Mouse (Mus musculus) embryonic facial prominence, embryonic 13.5 days (tissue): ENCODE results near the gene Gm20547. TPM values are rescaled to one million over a fixed set of nuclear protein-coding genes. Genes with fewer than 3 reads are reported as not detected.
"Not testable (repeated sequence)": the region's sequence is repeated elsewhere in the genome, so short reads cannot be mapped to it uniquely, and the experiment has no call there.

ENCODE experiments used
- ATAC-seq: fragments of 200-750 bp; cut with Nextera tagmentation; 2 replicates; pipeline ENCODE4 v1.8.0; 2017; ENCODE audit warnings: low read depth; ENCODE audit not compliant: insufficient number of reproducible peaks, insufficient read depth, low FRiP score, low TSS enrichment
- H3K27ac ChIP-seq: fragments of 300-500 bp; sonication (generic); 2 replicates; pipeline ENCODE4 v1.5.1; 2015; ENCODE audit warnings: moderate library complexity, mild to moderate bottlenecking, inconsistent platforms
- H3K27me3 ChIP-seq: fragments of 300-500 bp; sonication (generic); 2 replicates; pipeline ENCODE4 v1.6.1; 2015; ENCODE audit warnings: mild to moderate bottlenecking, inconsistent platforms
- H3K36me3 ChIP-seq: fragments of 300-500 bp; sonication (generic); 2 replicates; pipeline ENCODE4 v1.6.1; 2015; ENCODE audit warnings: mild to moderate bottlenecking, inconsistent platforms
- H3K4me1 ChIP-seq: fragments of 300-500 bp; sonication (generic); 2 replicates; pipeline ENCODE4 v1.6.1; 2015; ENCODE audit warnings: inconsistent platforms
- H3K4me2 ChIP-seq: fragments of 300-500 bp; sonication (generic); 2 replicates; pipeline ENCODE4 v1.6.1; 2015; ENCODE audit warnings: moderate library complexity, mild to moderate bottlenecking, inconsistent platforms
- H3K4me3 ChIP-seq: fragments of 300-500 bp; sonication (generic); 2 replicates; pipeline ENCODE4 v1.5.1; 2015; ENCODE audit warnings: mild to moderate bottlenecking, inconsistent platforms
- H3K9ac ChIP-seq: fragments of 300-500 bp; sonication (generic); 2 replicates; pipeline ENCODE4 v1.6.1; 2015; ENCODE audit warnings: mild to moderate bottlenecking, inconsistent platforms
- H3K9me3 ChIP-seq: fragments of 300-500 bp; sonication (generic); 2 replicates; pipeline ENCODE4 v1.6.1; 2016; ENCODE audit warnings: inconsistent platforms
- WGBS: fragments of 180-500 bp; shearing (Covaris S2); methylation state at CpG from one replicate; pipeline ENCODE4 v1.1.7; 2015; ENCODE audit warnings: mixed read lengths; 5-methylcytosine and 5-hydroxymethylcytosine counted together
- polyA plus RNA-seq: library from polyadenylated mRNA; unstranded; fragments of >200 nt; fragmentation: Nextera tagmentation; extraction: Ambion mirVana; gene quantifications from 2 replicates; pipeline ENCODE4 v1.2.1, GENCODE M21; 2015

The Gm20547 gene
- polyA plus RNA-seq, 1 experiment from 2014 or later, result not detected

DNA sequence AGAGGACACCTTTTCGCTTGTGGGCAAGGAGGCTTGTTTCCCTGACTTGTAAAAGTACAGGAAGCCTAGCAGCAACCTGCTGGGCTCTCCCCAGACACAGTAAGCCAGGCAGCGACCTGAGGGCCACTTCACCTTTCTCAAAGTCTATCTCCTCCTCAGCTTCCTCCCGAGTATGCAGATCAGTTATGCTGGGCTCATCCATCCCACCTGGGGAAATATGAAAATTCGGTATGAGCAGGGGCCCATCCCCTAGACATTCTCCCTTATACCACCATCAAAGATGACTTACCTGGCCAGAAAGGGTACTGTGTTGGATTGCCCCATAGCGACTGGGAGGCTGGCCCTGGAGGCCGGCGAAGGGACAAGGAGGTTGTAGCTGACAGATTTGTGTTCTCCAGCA lies 34.2 kb downstream of the Gm20547 start:
- peaks cover 25% of the 10 kb centered on the region for H3K4me1 ChIP-seq
- H3K4me3 ChIP-seq, result no peak overlapping the region
- 91% methylated on average over 7 of the region's 7 CpGs for WGBS
- no peaks in the 10 kb centered on the region for H3K9me3 ChIP-seq
- peaks cover 60% of the 10 kb centered on the region for H3K36me3 ChIP-seq
- H3K27ac ChIP-seq, result no peak overlapping the region
- H3K4me2 ChIP-seq, result no peak overlapping the region
- no peaks in the 10 kb centered on the region for H3K27me3 ChIP-seq
- ATAC-seq, result no peak
- H3K9ac ChIP-seq, result no peak overlapping the region

DNA sequence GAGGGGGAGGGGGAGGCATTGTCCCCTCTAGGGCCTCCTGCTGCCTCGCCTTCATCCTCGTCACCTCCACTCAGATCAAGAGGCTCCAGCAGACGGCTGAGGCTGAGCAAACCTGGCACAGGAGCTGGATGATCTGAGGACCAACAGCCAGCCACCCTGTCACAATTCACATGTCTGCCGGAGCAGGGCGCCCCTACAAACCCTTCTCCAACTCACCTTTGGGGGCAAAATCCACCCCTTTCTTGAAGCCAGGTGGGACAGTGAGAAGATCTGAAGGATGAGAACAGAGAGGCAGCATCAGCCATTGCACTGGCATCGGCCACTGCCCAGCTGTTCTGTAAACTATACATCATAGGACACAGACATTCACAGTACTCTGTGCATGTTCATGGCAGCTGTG lies 34.6 kb downstream of the Gm20547 start:
- H3K36me3 ChIP-seq, result peaks cover 60% of the 10 kb centered on the region
- no peak overlapping the region for H3K4me2 ChIP-seq
- no peaks in the 10 kb centered on the region for H3K9me3 ChIP-seq
- no peak overlapping the region for H3K9ac ChIP-seq
- WGBS, result 89% methylated on average over 6 of the region's 6 CpGs
- no peak overlapping the region for H3K4me3 ChIP-seq
- ATAC-seq, result no peak
- H3K4me1 ChIP-seq, result peaks cover 24% of the 10 kb centered on the region
- no peak overlapping the region for H3K27ac ChIP-seq
- H3K27me3 ChIP-seq, result no peaks in the 10 kb centered on the region

DNA sequence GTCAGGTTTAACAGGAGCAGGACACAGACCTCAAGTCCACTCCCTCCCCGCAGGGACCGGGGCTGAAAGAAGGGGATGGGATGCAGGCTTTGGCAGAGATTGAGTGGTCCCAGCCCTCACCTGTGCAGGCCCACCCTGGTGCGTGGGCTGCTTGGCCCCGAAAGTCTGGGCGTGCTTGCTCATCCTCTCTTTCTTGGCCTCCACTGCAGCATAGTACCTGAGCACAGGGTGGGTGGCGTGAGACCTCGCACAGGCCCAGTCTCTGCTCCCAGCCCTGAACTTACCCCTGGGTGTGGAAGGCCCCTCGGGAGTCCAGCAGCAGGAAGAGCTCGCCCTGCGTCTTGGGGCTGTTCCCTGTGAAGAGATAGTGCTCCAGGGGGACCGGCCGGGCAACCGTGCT lies 37.0 kb downstream of the Gm20547 start:
- 93% methylated on average over 13 of the region's 13 CpGs for WGBS
- H3K4me3 ChIP-seq, result no peak overlapping the region
- no peaks in the 10 kb centered on the region for H3K27me3 ChIP-seq
- no peak overlapping the region for H3K4me2 ChIP-seq
- H3K9ac ChIP-seq, result no peak overlapping the region
- no peak overlapping the region for H3K27ac ChIP-seq
- H3K36me3 ChIP-seq, result peaks cover 82% of the 10 kb centered on the region
- ATAC-seq, result no peak
- H3K9me3 ChIP-seq, result no peaks in the 10 kb centered on the region
- peaks cover 7% of the 10 kb centered on the region for H3K4me1 ChIP-seq

GRCm38 (mm10) chr17:34840736-34841307 lies 41.0 kb downstream of the Gm20547 start:
- no peak overlapping the region for H3K27ac ChIP-seq
- H3K9me3 ChIP-seq, result no peaks in the 10 kb centered on the region
- no peak overlapping the region for H3K9ac ChIP-seq
- H3K4me1 ChIP-seq, result peaks cover 18% of the 10 kb centered on the region
- no peak overlapping the region for H3K4me3 ChIP-seq
- H3K36me3 ChIP-seq, result peaks cover 71% of the 10 kb centered on the region
- ATAC-seq, result no peak
- 79% methylated on average over 6 of the region's 6 CpGs for WGBS
- H3K4me2 ChIP-seq, result no peak overlapping the region
- H3K27me3 ChIP-seq, result no peaks in the 10 kb centered on the region

DNA sequence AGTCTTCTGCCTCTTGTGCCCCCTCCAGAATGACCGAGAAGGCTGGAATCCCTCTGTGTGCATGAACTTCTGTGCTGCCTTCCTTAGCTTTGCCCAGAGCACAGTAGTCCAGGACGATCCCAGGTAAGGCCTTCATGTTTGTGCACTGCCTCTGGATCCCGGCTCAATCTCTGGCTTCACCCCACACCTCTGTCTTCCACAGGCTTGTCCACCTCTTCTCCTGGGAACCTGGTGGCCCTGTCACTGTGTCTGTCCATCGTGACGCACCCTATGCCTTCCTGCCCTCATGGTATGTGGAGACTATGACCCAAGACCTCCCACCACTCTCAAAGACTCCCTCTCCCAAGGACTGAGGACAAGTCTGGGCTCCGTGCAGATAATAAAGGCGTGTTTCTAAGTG lies 43.1 kb downstream of the Gm20547 start:
- Histone ChIP-seq H3K9me3 (no peaks in the 10 kb centered on the region), H3K9ac (peak overlapping the region; percentile 27; the same call in 1 of the 2 replicates), H3K36me3 (peaks cover 54% of the 10 kb centered on the region), H3K27me3 (no peaks in the 10 kb centered on the region), H3K4me1 (peaks cover 22% of the 10 kb centered on the region), H3K4me3 (no peak overlapping the region), H3K27ac (no peak overlapping the region), H3K4me2 (no peak overlapping the region)
- ATAC-seq, result no peak
- 89% methylated on average over 7 of the region's 7 CpGs for WGBS

DNA sequence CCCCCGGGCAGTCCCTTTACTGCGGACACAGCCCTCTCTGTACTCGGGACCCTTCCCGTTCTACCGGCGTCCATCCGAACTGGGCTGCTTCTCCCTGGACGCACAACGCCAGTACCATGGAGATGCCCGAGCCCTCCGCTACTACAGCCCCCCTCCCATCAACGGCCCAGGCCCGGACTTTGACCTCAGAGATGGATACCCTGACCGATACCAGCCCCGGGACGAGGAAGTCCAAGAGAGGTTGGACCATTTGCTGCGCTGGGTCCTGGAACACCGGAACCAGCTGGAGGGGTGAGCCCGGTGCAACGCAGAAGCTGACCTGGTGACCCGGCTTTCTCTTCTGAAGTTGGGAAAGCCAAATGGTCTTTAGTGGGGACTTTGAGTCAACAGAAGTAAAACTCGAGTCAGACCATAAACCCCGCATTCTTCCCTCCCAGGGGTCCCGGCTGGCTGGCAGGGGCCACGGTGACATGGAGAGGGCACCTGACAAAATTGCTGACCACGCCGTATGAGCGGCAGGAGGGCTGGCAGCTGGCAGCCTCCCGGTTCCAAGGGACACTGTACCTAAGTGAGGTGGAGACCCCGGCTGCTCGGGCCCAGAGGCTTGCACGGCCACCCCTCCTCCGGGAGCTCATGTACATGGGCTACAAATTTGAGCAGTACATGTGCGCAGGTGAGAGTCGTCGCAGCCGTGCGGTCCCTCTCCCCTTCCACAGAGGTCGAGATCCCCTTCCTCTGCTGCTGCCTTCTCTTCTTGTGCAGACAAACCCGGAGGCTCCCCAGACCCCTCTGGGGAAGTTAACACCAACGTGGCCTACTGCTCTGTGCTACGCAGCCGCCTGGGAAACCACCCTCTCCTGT lies 44.1 kb downstream of the Gm20547 start:
- H3K27me3 ChIP-seq, result no peaks in the 10 kb centered on the region
- peak overlapping the region; percentile 84 for H3K4me3 ChIP-seq
- ATAC-seq, result no peak
- peak overlapping the region; percentile 92 for H3K4me2 ChIP-seq
- peak overlapping the region; percentile 85; the same call in 1 of the 2 replicates for H3K27ac ChIP-seq
- peaks cover 22% of the 10 kb centered on the region for H3K4me1 ChIP-seq
- peak overlapping the region; percentile 86 for H3K9ac ChIP-seq
- no peaks in the 10 kb centered on the region for H3K9me3 ChIP-seq
- peaks cover 56% of the 10 kb centered on the region for H3K36me3 ChIP-seq
- 39% methylated on average over 42 of the region's 43 CpGs for WGBS

DNA sequence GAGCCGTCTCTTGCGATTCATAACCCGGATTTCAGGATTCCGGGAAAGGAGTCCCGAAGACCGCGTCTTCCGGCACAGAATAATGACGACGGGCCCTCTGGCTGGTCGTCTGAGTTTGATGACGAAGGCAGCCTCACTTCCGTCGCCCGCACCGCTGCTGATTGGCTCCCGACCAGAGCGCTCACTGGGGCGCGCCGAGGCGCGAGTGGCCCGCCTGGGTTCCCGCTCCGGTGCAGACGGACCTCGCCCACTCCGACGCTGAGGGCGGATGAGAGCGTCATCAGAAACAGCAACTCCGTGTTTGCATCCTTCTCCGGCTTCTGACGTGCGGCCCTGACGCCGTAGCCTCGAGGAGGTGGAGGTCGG lies 45.0 kb downstream of the Gm20547 start, which contains the start of the genes Stk19 and Dxo:
TSS of gene Stk19 (minus strand) at position 90 of the 366 bp plus-strand sequence.
TSS of gene Dxo (plus strand) at position 164 of the 366 bp plus-strand sequence.
- peaks cover 56% of the 10 kb centered on the region for H3K36me3 ChIP-seq
- H3K4me1 ChIP-seq, result peaks cover 22% of the 10 kb centered on the region
- H3K27ac ChIP-seq, result peak within 1 kb of the TSS; percentile 85
- H3K4me3 ChIP-seq, result peak within 1 kb of the TSS; percentile 84
- peak; percentile 86 for ATAC-seq
- peak within 1 kb of the TSS; percentile 92 for H3K4me2 ChIP-seq
- no peaks in the 10 kb centered on the region for H3K9me3 ChIP-seq
- H3K27me3 ChIP-seq, result no peaks in the 10 kb centered on the region
- peak within 1 kb of the TSS; percentile 86 for H3K9ac ChIP-seq
- whole genome bisulfite sequencing, result under 1% methylated on average over 40 of the region's 40 CpGs

GRCm38 (mm10) chr17:34836155-34836855 lies 45.5 kb downstream of the Gm20547 start:
- peak overlapping the region; percentile 85; the same call in 1 of the 2 replicates for H3K27ac ChIP-seq
- ATAC-seq, result peak; percentile 21; the same call in 1 of the 2 replicates
- H3K4me3 ChIP-seq, result peak overlapping the region; percentile 84
- peaks cover 22% of the 10 kb centered on the region for H3K4me1 ChIP-seq
- 4% methylated on average over 48 of the region's 48 CpGs for WGBS
- peaks cover 55% of the 10 kb centered on the region for H3K36me3 ChIP-seq
- H3K9ac ChIP-seq, result peak overlapping the region; percentile 86
- H3K4me2 ChIP-seq, result peak overlapping the region; percentile 92
- no peaks in the 10 kb centered on the region for H3K9me3 ChIP-seq
- no peaks in the 10 kb centered on the region for H3K27me3 ChIP-seq

DNA sequence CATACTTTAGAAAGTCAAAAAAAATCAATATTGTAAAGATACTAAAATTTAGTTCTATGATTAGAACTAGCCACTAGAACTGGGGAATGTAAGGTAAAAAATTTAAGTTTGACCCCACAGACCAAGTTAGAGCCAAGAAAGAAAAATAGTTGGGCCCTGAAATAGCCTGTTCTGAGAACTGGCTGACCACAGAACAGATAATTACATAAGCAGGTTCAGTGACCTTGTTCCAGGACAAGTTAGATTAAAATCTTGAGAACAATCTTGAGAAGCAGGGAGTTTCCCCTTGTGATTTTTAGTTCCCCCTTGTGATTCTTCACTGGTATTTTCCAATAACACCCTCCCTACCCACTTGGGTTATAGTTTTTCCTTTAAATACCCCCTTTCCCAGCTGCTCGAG lies 51.1 kb downstream of the Gm20547 start:
- not testable (repeated sequence) for H3K4me3 ChIP-seq, H3K4me1 ChIP-seq, H3K27me3 ChIP-seq, ATAC-seq, H3K4me2 ChIP-seq, H3K9ac ChIP-seq, H3K9me3 ChIP-seq, H3K27ac ChIP-seq
- WGBS, result 78% methylated on average over 1 of the region's 1 CpGs
- peaks cover 69% of the 10 kb centered on the region for H3K36me3 ChIP-seq

DNA sequence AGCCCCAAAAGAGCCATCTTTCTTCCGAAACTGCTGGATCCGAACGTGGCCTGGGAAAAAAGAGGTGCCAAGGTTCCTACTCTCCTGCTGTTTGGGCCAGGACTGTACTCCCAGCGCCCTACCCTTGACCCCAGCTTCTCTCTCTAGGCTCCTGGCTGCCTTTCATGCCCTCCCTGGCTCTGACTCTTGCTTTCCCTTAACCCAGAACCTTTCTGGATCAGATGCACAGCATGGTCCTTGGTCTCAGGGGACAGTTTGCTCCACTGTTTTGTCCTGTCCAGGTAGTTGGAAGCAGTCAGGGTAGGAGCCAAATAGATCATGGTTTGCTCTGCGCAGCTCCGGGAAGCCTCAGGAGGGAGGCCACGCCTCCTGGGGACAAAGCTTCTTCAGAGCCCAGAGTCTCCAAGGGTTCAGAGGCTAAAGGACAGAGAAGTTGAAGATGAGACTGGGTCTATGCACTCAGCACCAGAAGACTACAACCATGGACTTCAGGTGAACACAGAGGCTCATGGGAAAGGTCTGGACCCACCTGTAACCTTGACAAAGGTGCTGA lies 66.9 kb downstream of the Gm20547 start:
- Histone ChIP-seq H3K9me3 (no peaks in the 10 kb centered on the region), H3K27ac (no peak overlapping the region), H3K36me3 (no peaks in the 10 kb centered on the region), H3K4me3 (no peak overlapping the region), H3K9ac (no peak overlapping the region), H3K4me2 (no peak overlapping the region), H3K27me3 (no peaks in the 10 kb centered on the region), H3K4me1 (no peaks in the 10 kb centered on the region)
- WGBS, result 77% methylated on average over 7 of the region's 7 CpGs
- no peak for ATAC-seq

DNA sequence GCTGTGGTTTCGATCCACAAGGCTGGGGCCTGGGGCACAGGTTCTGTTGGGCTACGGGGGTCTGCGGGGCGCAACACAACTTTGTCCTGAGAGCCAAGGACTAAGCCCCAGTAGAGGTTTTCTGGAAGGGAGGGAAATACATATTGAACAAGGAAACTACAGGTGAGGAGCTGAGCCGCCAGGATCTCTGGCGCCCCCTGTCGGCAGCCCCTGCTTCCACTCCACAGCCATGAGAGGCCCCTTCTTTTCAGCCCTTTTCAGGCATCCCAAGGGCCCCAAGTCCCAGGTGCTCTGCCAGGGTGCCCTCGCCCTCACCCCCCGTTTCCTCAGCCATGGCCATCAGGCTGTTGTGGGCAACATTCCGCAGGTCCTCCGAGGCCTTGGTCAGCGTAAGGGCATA lies 68.1 kb downstream of the Gm20547 start:
- H3K27me3 ChIP-seq, H3K4me2 ChIP-seq, ATAC-seq, H3K4me1 ChIP-seq, H3K36me3 ChIP-seq, H3K9me3 ChIP-seq, H3K4me3 ChIP-seq, H3K9ac ChIP-seq, H3K27ac ChIP-seq: not testable (repeated sequence)
- 65% methylated on average over 12 of the region's 12 CpGs for WGBS
